Mouse (Mus musculus) layer of hippocampus, postnatal 10 days (tissue): ENCODE data around the gene Lef1. TPM values are rescaled to one million over a fixed set of nuclear protein-coding genes. Genes with fewer than 3 reads are reported as not detected.

ENCODE experiments used
- total RNA-seq, 2 experiments: library from RNA; stranded (reverse); gene quantifications; 2 replicates each; pipeline ENCODE4 v1.2.3; 2021

Gene Lef1
- total RNA-seq, 2 experiments from 2014 or later, result 7.4 to 8.8 TPM

Other genes with a start within 250 kb of the Lef1 start
- 10 to 100 TPM; 25.9 to 28.4 TPM for gene Hadh, start 161.6 kb downstream of the Lef1 start, total RNA-seq
- gene Cyp2u1, start 192.8 kb downstream of the Lef1 start, total RNA-seq, result 10 to 100 TPM; 15.0 to 15.1 TPM